Mouse (Mus musculus) myocyte (in vitro differentiated cells): ENCODE measurements around the gene Atp6ap1l. TPM values are rescaled to one million over a fixed set of nuclear protein-coding genes. Genes with fewer than 3 reads are reported as not detected.
"Not testable (repeated sequence)": the region's sequence is repeated elsewhere in the genome, so short reads cannot be mapped to it uniquely, and the experiment has no call there.

Experiments
- H3K27me3 ChIP-seq: one replicate; pipeline ENCODE4 v1.6.1; 2011; ENCODE audit not compliant: control insufficient read depth, insufficient read depth, insufficient read length
- H3K36me3 ChIP-seq: one replicate; pipeline ENCODE4 v1.6.1; 2011; ENCODE audit not compliant: control insufficient read depth, insufficient read depth
- H3K4me2 ChIP-seq: one replicate; pipeline ENCODE4 v1.6.1; 2011; ENCODE audit warnings: low read depth, control low read depth
- H3K4me3 ChIP-seq: one replicate; pipeline ENCODE4 v1.5.1; 2011; ENCODE audit warnings: mild to moderate bottlenecking, control low read depth, moderate library complexity
- H3K79me2 ChIP-seq: one replicate; pipeline ENCODE4 v1.6.1; 2011; ENCODE audit not compliant: control insufficient read depth, insufficient read depth
- H3ac ChIP-seq: one replicate; pipeline ENCODE4 v1.6.1; 2011; ENCODE audit not compliant: control insufficient read depth, insufficient read length
- CEBPB ChIP-seq: IDR thresholded peaks from 2 replicates; pipeline ENCODE4 v1.6.1; 2011; ENCODE audit warnings: mild to moderate bottlenecking, moderate library complexity; ENCODE audit not compliant: poor library complexity, insufficient read depth, severe bottlenecking
- E2F4 ChIP-seq: IDR thresholded peaks from one replicate; pipeline ENCODE4 v1.6.1; 2011; ENCODE audit warnings: mild to moderate bottlenecking, control low read depth, moderate library complexity; ENCODE audit not compliant: insufficient read depth
- MAX ChIP-seq: IDR thresholded peaks from one replicate; pipeline ENCODE4 v1.6.1; 2011; ENCODE audit warnings: low read depth, mild to moderate bottlenecking, control low read depth
- MYOD1 ChIP-seq, 3 experiments: IDR thresholded peaks; one replicate each; pipeline ENCODE4 v1.6.1; 2011; ENCODE audit warnings: control low read depth in 2 of 3, low read depth in 2 of 3, mild to moderate bottlenecking in 2 of 3, moderate library complexity in 1 of 3; ENCODE audit not compliant: insufficient read length in 2 of 3, control insufficient read depth in 1 of 3
- MYOG ChIP-seq, 3 experiments: IDR thresholded peaks; one replicate each; pipeline ENCODE4 v1.6.1; 2011; ENCODE audit warnings: control low read depth in 2 of 3, low read depth in 2 of 3, mild to moderate bottlenecking in 2 of 3; ENCODE audit not compliant: insufficient read length in 2 of 3, control insufficient read depth in 1 of 3, insufficient read depth in 1 of 3
- POLR2A ChIP-seq: IDR thresholded peaks from one replicate; pipeline ENCODE4 v1.6.1; 2011; ENCODE audit warnings: low read depth, mild to moderate bottlenecking, control low read depth, moderate library complexity; ENCODE audit not compliant: insufficient read length
- POLR2AphosphoS2 ChIP-seq: IDR thresholded peaks from one replicate; pipeline ENCODE4 v1.6.1; 2011; ENCODE audit warnings: low read depth, control low read depth; ENCODE audit not compliant: insufficient read length
- REST ChIP-seq: IDR thresholded peaks from one replicate; pipeline ENCODE4 v1.6.1; 2011; ENCODE audit warnings: mild to moderate bottlenecking, control low read depth, moderate library complexity; ENCODE audit not compliant: insufficient read depth, insufficient read length
- SRF ChIP-seq: IDR thresholded peaks from one replicate; pipeline ENCODE4 v1.6.1; 2011; ENCODE audit warnings: low read depth; ENCODE audit not compliant: control insufficient read depth, insufficient read length
- TCF12 ChIP-seq: IDR thresholded peaks from one replicate; pipeline ENCODE4 v1.6.1; 2011; ENCODE audit warnings: mild to moderate bottlenecking, control low read depth; ENCODE audit not compliant: poor library complexity, insufficient read depth, severe bottlenecking
- TCF3 ChIP-seq: IDR thresholded peaks from one replicate; pipeline ENCODE4 v1.6.1; 2011; ENCODE audit warnings: low read depth, control low read depth; ENCODE audit not compliant: insufficient read length
- USF1 ChIP-seq: IDR thresholded peaks from one replicate; pipeline ENCODE4 v1.6.1; 2011; ENCODE audit warnings: low read depth, mild to moderate bottlenecking, control low read depth, moderate library complexity
- polyA plus RNA-seq: library from polyadenylated mRNA; unstranded; fragments of >200 nt; fragmentation: generic; extraction: Trizol; gene quantifications from one replicate; pipeline ENCODE4 v1.2.1, GENCODE M21; 2012; ENCODE audit warnings: missing spikeins

Atp6ap1l gene
- polyA plus RNA-seq, 1 experiment = not detected

- Histone ChIP-seq H3ac (no peak overlapping the region), H3K27me3 (no peaks in the 10 kb centered on the region), H3K4me2 (peak overlapping the region; percentile 84), H3K36me3 (peaks cover 13% of the 10 kb centered on the region), H3K4me3 (peak overlapping the region; percentile 65), H3K79me2 (peaks cover 12% of the 10 kb centered on the region)
- TF ChIP-seq E2F4 (no peak), TCF12 (no peak), TCF3 (no peak), MAX (no peak), USF1 (no peak), CEBPB (no peak), SRF (no peak), POLR2A (no peak), REST (no peak), POLR2AphosphoS2 (no peak), MYOD1 (IDR thresholded peaks at IDR 0.05; ENCODE audit: control insufficient read depth in 1 of 3, insufficient read length in 2 of 3, low read depth in 2 of 3) (no peak), MYOG (IDR thresholded peaks at IDR 0.05; ENCODE audit: control insufficient read depth in 1 of 3, insufficient read depth in 1 of 3, insufficient read length in 2 of 3, low read depth in 2 of 3) (no peak)
Observed at GRCm38 (mm10) chr13:90924072-90924471, 18.9 kb upstream of the Atp6ap1l start.

GRCm38 (mm10) chr13:90923617-90924016 lies 18.5 kb upstream of the Atp6ap1l start:
- H3K27me3 ChIP-seq = not testable (repeated sequence)
- H3K4me2 ChIP-seq = peak overlapping the region; percentile 84
- H3K36me3 ChIP-seq = peaks cover 13% of the 10 kb centered on the region
- peaks cover 12% of the 10 kb centered on the region for H3K79me2 ChIP-seq
- peak overlapping the region; percentile 65 for H3K4me3 ChIP-seq
- peak overlapping the region; percentile 91 for H3ac ChIP-seq

- peaks cover 13% of the 10 kb centered on the region for H3K36me3 ChIP-seq
- H3ac ChIP-seq = peak within 1 kb of the TSS; percentile 91
- TF ChIP-seq SRF (peak; percentile 27), MAX (peak; percentile 85), REST (no peak), POLR2A (peak; percentile 68), E2F4 (no peak), POLR2AphosphoS2 (peak; percentile 66)
- H3K4me3 ChIP-seq = peak within 1 kb of the TSS; percentile 65
- peaks cover 12% of the 10 kb centered on the region for H3K79me2 ChIP-seq
- peak within 1 kb of the TSS; percentile 84 for H3K4me2 ChIP-seq
- H3K27me3 ChIP-seq = no peaks in the 10 kb centered on the region
Observed at GRCm38 (mm10) chr13:90922751-90923612, 17.8 kb upstream of the Atp6ap1l start, which contains the start of gene Rps23. Gene Rps23 (plus strand): TSS chr13:90922958.

GRCm38 (mm10) chr13:90914721-90915120 lies 9.6 kb upstream of the Atp6ap1l start:
- Histone ChIP-seq H3K36me3 (no peaks in the 10 kb centered on the region), H3K27me3 (no peaks in the 10 kb centered on the region), H3K79me2 (no peaks in the 10 kb centered on the region), H3K4me3 (no peak overlapping the region), H3K4me2 (no peak overlapping the region), H3ac (no peak overlapping the region)
- no peak for TF ChIP-seq POLR2A
- no peak for TF ChIP-seq REST
- TF ChIP-seq TCF3 = no peak
- no peak for TF ChIP-seq POLR2AphosphoS2
- no peak for TF ChIP-seq USF1
- TF ChIP-seq TCF12 = no peak
- no peak for TF ChIP-seq E2F4
- TF ChIP-seq MAX = no peak
- TF ChIP-seq MYOD1 (IDR thresholded peaks at IDR 0.05; ENCODE audit: control insufficient read depth in 1 of 3, insufficient read length in 2 of 3, low read depth in 2 of 3) = no peak
- no peak for TF ChIP-seq SRF
- no peak for TF ChIP-seq CEBPB
- no peak for TF ChIP-seq MYOG (IDR thresholded peaks at IDR 0.05; ENCODE audit: control insufficient read depth in 1 of 3, insufficient read depth in 1 of 3, insufficient read length in 2 of 3, low read depth in 2 of 3)

- Histone ChIP-seq H3K36me3 (no peaks in the 10 kb centered on the region), H3K4me3 (no peak overlapping the region), H3K27me3 (no peaks in the 10 kb centered on the region), H3K79me2 (no peaks in the 10 kb centered on the region), H3K4me2 (no peak overlapping the region), H3ac (no peak overlapping the region)
- TF ChIP-seq CEBPB = no peak
- no peak for TF ChIP-seq TCF12
- no peak for TF ChIP-seq POLR2AphosphoS2
- TF ChIP-seq REST = no peak
- no peak for TF ChIP-seq TCF3
- TF ChIP-seq MAX = no peak
- no peak for TF ChIP-seq POLR2A
- TF ChIP-seq SRF = no peak
- TF ChIP-seq MYOG (IDR thresholded peaks at IDR 0.05; ENCODE audit: control insufficient read depth in 1 of 3, insufficient read depth in 1 of 3, insufficient read length in 2 of 3, low read depth in 2 of 3) = no peak
Observed at GRCm38 (mm10) chr13:90913675-90914192, 8.6 kb upstream of the Atp6ap1l start.
